Mouse (Mus musculus) left cerebral cortex, postnatal 36 days (tissue): Measurements from ENCODE around the gene Robo3. TPM values are rescaled to one million over a fixed set of nuclear protein-coding genes. Genes with fewer than 3 reads are reported as not detected.

Source experiments
- DNase-seq, 2 experiments: peaks; one replicate each; pipeline ENCODE4 v3.0.0; 2021 to 2022; ENCODE audit warnings: low spot score in 2 of 2, mixed read lengths in 1 of 2
- intact Hi-C: fragments of 180-260 bp; cut with DNase I; formaldehyde crosslinking; loops from one replicate; pipeline ENCODE4 v1.15.1; 2025
- total RNA-seq, 2 experiments: library from RNA; stranded (reverse); gene quantifications; 2 replicates each; pipeline ENCODE4 v1.2.3; 2021

Gene Robo3
- total RNA-seq, 2 experiments from 2014 or later, result 21.6 to 33.0 TPM

- intact Hi-C loops, result no loop called here
- peak in 1 of 2 experiments; percentile 32 for DNase-seq
Measured at GRCm38 (mm10) chr9:37384284-37385182, 48.5 kb downstream of the Robo3 start.

DNA sequence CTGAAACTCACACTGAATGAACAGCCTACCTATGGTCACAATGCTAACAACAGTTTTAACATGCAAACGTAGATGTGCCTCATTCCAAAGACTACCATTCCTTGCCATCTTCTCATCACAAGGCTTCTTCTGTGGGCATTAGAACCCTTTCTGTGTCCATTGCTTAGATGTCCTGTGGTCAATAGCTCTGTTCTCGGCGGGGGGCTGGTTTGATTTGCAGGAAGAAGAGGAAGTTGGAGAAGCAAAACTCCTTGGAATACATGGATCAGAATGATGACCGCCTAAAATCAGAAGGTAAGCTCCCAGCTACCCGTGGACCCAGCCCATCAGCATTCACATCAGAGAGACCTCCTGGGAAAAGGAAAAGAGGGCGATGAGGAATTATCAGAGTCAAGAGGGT is 49.9 kb downstream of the Robo3 start:
- DNase-seq, result no peak
- intact Hi-C loops, result no loop called here

DNA sequence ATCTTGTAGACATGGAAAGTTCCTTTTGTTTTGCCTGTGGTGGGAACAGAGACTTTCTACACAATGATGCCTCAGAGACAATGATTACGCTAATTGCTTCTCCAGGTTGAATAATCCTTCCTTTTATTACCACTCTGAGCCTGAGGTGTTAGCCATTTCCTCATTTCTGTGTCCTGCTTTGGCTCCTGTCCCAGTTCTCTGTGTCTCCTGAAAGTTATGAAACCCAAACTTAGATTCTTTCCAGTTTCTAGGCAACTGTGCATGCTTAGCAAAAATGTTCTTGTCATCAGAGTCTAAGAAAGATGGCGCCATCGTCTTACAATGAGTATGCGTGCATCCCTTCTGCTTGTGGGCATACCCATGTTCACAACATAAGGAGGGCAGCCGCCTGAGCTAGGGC is 57.3 kb downstream of the Robo3 start:
- DNase-seq, result no peak
- intact Hi-C loops, result no loop called here

DNA sequence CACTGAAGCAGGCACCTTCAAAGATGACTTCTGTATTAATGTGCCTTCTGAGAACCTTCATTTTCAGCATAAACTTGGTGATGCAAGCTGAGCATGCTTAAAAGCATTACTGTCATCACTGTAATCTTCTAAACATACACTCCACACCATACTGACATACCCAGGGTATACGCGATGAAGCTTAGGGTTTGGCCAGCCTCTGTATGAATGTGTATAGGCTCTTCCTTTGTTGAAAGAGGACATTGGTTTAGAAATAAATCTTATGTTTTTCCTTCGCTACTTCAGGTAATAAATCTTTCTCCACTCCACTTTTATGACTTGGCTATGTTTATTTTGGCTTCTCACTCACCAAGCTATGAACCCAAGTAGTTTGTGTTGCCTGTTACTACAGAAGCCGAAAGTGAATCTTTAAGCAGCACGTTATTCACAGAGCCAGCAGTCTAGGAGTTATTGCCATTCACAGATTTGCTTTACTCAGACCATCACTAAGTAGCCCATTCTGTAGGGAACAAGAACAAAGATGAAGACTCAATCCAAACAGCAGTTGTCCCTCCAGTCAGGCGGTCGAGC is 61.7 kb downstream of the Robo3 start:
- intact Hi-C loops, result no loop called here
- DNase-seq, result no peak

- intact Hi-C loops, result no loop called here
- DNase-seq, result no peak
Measured at GRCm38 (mm10) chr9:37368860-37369259, 64.2 kb downstream of the Robo3 start.

- intact Hi-C loops, result no loop called here
- DNase-seq, result no peak
Measured at GRCm38 (mm10) chr9:37368081-37368830, 64.8 kb downstream of the Robo3 start.

GRCm38 (mm10) chr9:37367301-37368080 is 65.6 kb downstream of the Robo3 start, which contains the start of gene Hepacam:
TSS of gene Hepacam (plus strand) at chr9:37367351.
- intact Hi-C loops, result no loop called here

DNA sequence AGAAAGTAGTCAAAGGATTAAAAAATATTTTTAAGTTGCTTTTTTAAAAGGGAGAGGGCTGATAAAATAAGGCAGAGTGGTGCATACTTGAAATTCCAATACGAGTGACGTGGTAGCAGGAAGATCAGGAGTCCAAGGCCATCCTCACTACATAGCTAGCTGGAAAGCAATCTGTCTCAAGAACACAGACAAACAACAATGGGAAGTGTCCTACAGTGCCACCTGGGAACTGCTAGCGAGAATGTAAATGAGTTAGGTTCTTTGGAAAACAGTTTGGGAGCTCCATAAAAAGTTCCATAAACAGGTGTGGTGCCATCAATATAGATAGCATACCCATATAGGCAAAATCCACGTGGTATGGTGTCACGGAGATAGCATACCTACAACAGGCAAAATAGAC is 67.3 kb downstream of the Robo3 start:
- intact Hi-C loops, result no loop called here
- DNase-seq, result no peak

More at GRCm38 (mm10) chr9:37367301-37368080, 65.6 kb downstream of the Robo3 start, which contains the start of gene Hepacam:
- DNase-seq, result no peak

Other genes starting within 250 kb of the Robo3 start
- 10 to 100 TPM in 1 of 2 experiments, 1 to 10 TPM in 1; 9.9 to 11.6 TPM for gene Tmem218, start 225.0 kb downstream of the Robo3 start, total RNA-seq
- gene Slc37a2, start 177.5 kb downstream of the Robo3 start, total RNA-seq, result 1 to 10 TPM; 1.6 to 1.8 TPM
- 1 to 10 TPM; 1.5 to 3.1 TPM for gene Ccdc15, start 84.8 kb downstream of the Robo3 start, total RNA-seq
- gene Hepacam, start 65.9 kb downstream of the Robo3 start, total RNA-seq, result 10 to 100 TPM; 62.8 to 64.3 TPM
- gene Robo4, start 31.3 kb downstream of the Robo3 start, total RNA-seq, result 1 to 10 TPM; 7.6 to 7.8 TPM
- 10 to 100 TPM; 18.8 to 26.6 TPM for gene Msantd2, start 56.1 kb upstream of the Robo3 start, total RNA-seq
- 10 to 100 TPM; 19.5 to 23.0 TPM for gene Esam, start 94.8 kb upstream of the Robo3 start, total RNA-seq
- gene Vsig2, start 106.0 kb upstream of the Robo3 start, total RNA-seq, result 1 to 10 TPM; 1.4 to 4.1 TPM
- 1,000 to 10,000 TPM; 1,855 to 2,522 TPM for gene Nrgn, start 119.7 kb upstream of the Robo3 start, total RNA-seq
- gene Siae, start 122.5 kb upstream of the Robo3 start, total RNA-seq, result 10 to 100 TPM; 18.3 to 19.7 TPM
- 1 to 10 TPM; 1.8 to 2.9 TPM for gene Spa17, start 180.5 kb upstream of the Robo3 start, total RNA-seq
- 10 to 100 TPM; 52.4 to 63.4 TPM for gene Tbrg1, start 224.1 kb upstream of the Robo3 start, total RNA-seq
- gene Panx3, start 236.0 kb upstream of the Robo3 start, total RNA-seq, result not detected